Mouse (Mus musculus) urinary bladder, adult 2 months (tissue): ENCODE results near the gene Ap4b1. TPM values are rescaled to one million over a fixed set of nuclear protein-coding genes. Genes with fewer than 3 reads are reported as not detected.
"Not testable (repeated sequence)": the region's sequence is repeated elsewhere in the genome, so short reads cannot be mapped to it uniquely, and the experiment has no call there.

ENCODE experiments used
- DNase-seq: peaks from one replicate; pipeline ENCODE4 v3.0.0; 2022; ENCODE audit warnings: low spot score
- polyA plus RNA-seq: library from polyadenylated mRNA; depleted of rRNA; stranded (reverse); fragments of >200 nt; gene quantifications from 2 replicates; pipeline ENCODE4 v1.2.3, GENCODE M21; 2012

Ap4b1 gene
- polyA plus RNA-seq, 1 experiment = 22.3 TPM

- no peak for DNase-seq
These were observed 9.8 kb upstream of the Ap4b1 start for GRCm38 (mm10) chr3:103799507-103799906.

- peak; percentile 44 for DNase-seq
These were observed 7.4 kb upstream of the Ap4b1 start for GRCm38 (mm10) chr3:103801631-103802531.

GRCm38 (mm10) chr3:103802861-103803260 is 6.5 kb upstream of the Ap4b1 start:
- DNase-seq = no peak

GRCm38 (mm10) chr3:103805671-103806070 is 3.6 kb upstream of the Ap4b1 start:
- no peak for DNase-seq

GRCm38 (mm10) chr3:103809799-103810150 is 455 bp downstream of the Ap4b1 start:
- DNase-seq = no peak

GRCm38 (mm10) chr3:103810967-103811366 is 1.6 kb downstream of the Ap4b1 start:
- no peak for DNase-seq

- no peak for DNase-seq
These were observed 18.2 kb downstream of the Ap4b1 start for GRCm38 (mm10) chr3:103827548-103827947.

- no peak for DNase-seq
These were observed 19.7 kb downstream of the Ap4b1 start for GRCm38 (mm10) chr3:103829036-103829435.

- not testable (repeated sequence) for DNase-seq
These were observed 21.4 kb downstream of the Ap4b1 start for GRCm38 (mm10) chr3:103830681-103831080.

GRCm38 (mm10) chr3:103831146-103831545 is 21.8 kb downstream of the Ap4b1 start:
- DNase-seq = no peak

- no peak for DNase-seq
These were observed 23.1 kb downstream of the Ap4b1 start, which contains the start of gene Bcl2l15 for GRCm38 (mm10) chr3:103832426-103832825. Bcl2l15 (plus strand) TSS chr3:103832601.

- no peak for DNase-seq
These were observed 24.7 kb downstream of the Ap4b1 start for GRCm38 (mm10) chr3:103834001-103834400.

GRCm38 (mm10) chr3:103835272-103835950 is 26.1 kb downstream of the Ap4b1 start:
- no peak for DNase-seq

GRCm38 (mm10) chr3:103835951-103836310 is 26.6 kb downstream of the Ap4b1 start:
- no peak for DNase-seq

GRCm38 (mm10) chr3:103836453-103836852 is 27.1 kb downstream of the Ap4b1 start:
- DNase-seq = no peak

GRCm38 (mm10) chr3:103839711-103840110 is 30.4 kb downstream of the Ap4b1 start:
- DNase-seq = no peak

- not testable (repeated sequence) for DNase-seq
These were observed 30.9 kb downstream of the Ap4b1 start for GRCm38 (mm10) chr3:103840195-103840594.

GRCm38 (mm10) chr3:103840946-103841345 is 31.6 kb downstream of the Ap4b1 start:
- not testable (repeated sequence) for DNase-seq

GRCm38 (mm10) chr3:103850644-103851363 is 41.5 kb downstream of the Ap4b1 start:
- DNase-seq = no peak

- DNase-seq = no peak
These were observed 42.2 kb downstream of the Ap4b1 start for GRCm38 (mm10) chr3:103851481-103851880.

GRCm38 (mm10) chr3:103851882-103852281 is 42.6 kb downstream of the Ap4b1 start:
- no peak for DNase-seq

- no peak for DNase-seq
These were observed 43.4 kb downstream of the Ap4b1 start for GRCm38 (mm10) chr3:103852565-103853299.
